Mouse (Mus musculus) small intestine, adult 2 months (tissue): ENCODE data around the gene Pla1a. TPM values are rescaled to one million over a fixed set of nuclear protein-coding genes. Genes with fewer than 3 reads are reported as not detected.

Source experiments
- H3K27ac ChIP-seq: fragments of 200-500 bp; 2 replicates; pipeline ENCODE4 v1.5.1; 2012; ENCODE audit warnings: low read depth, low read length, control low read depth, inconsistent platforms; ENCODE audit not compliant: insufficient read depth
- H3K27me3 ChIP-seq: fragments of 200-500 bp; 2 replicates; pipeline ENCODE4 v1.6.1; 2012; ENCODE audit warnings: mild to moderate bottlenecking, moderate library complexity, low read length, inconsistent platforms; ENCODE audit not compliant: control insufficient read depth, insufficient read depth
- H3K36me3 ChIP-seq: fragments of 200-500 bp; 2 replicates; pipeline ENCODE4 v1.6.1; 2012; ENCODE audit warnings: mild to moderate bottlenecking, low read length, control low read depth, inconsistent platforms; ENCODE audit not compliant: control insufficient read depth, insufficient read depth
- H3K4me1 ChIP-seq: fragments of 200-500 bp; 2 replicates; pipeline ENCODE4 v1.6.1; 2012; ENCODE audit warnings: low read length, inconsistent platforms, mixed read lengths; ENCODE audit not compliant: control insufficient read depth, insufficient read depth, insufficient read length
- H3K4me3 ChIP-seq: fragments of 200-500 bp; 2 replicates; pipeline ENCODE4 v1.5.1; 2012; ENCODE audit warnings: low read depth, mild to moderate bottlenecking, control low read depth, inconsistent platforms, low read length, moderate library complexity
- CTCF ChIP-seq: fragments of 200-500 bp; IDR thresholded peaks from 2 replicates; pipeline ENCODE4 v1.5.1; 2012; ENCODE audit warnings: low read depth, mild to moderate bottlenecking, control low read depth, inconsistent platforms, low read length, moderate library complexity, mixed read lengths; ENCODE audit not compliant: insufficient replicate concordance, insufficient read length; ENCODE audit errors: extremely low read depth
- POLR2A ChIP-seq: fragments of 200-500 bp; IDR thresholded peaks from 2 replicates; pipeline ENCODE4 v1.6.1; 2012; ENCODE audit warnings: low read depth, mild to moderate bottlenecking, control low read depth, inconsistent platforms, low read length, moderate library complexity
- WGBS: fragments of 180-500 bp; shearing (Covaris S2); methylation state at CpG from one replicate; pipeline ENCODE4 v1.1.7; 2018; 5-methylcytosine and 5-hydroxymethylcytosine counted together
- polyA plus RNA-seq: library from polyadenylated mRNA; depleted of rRNA; stranded (reverse); fragments of >200 nt; gene quantifications from 2 replicates; pipeline ENCODE4 v1.2.3, GENCODE M21; 2012

Gene Pla1a
- polyA plus RNA-seq, 1 experiment, result 0.86 TPM

- Histone ChIP-seq H3K36me3 (peaks cover 31% of the 10 kb centered on the region), H3K27me3 (no peaks in the 10 kb centered on the region), H3K27ac (no peak overlapping the region), H3K4me1 (peaks cover 2% of the 10 kb centered on the region; the same call in 1 of the 2 replicates), H3K4me3 (no peak overlapping the region)
- TF ChIP-seq POLR2A (no peak), CTCF (no peak)
Observed at GRCm38 (mm10) chr16:38352851-38353250, 80.1 kb downstream of the Pla1a start.

- no peak for TF ChIP-seq POLR2A
- no peak for TF ChIP-seq CTCF
- 76% methylated on average over 7 of the region's 7 CpGs for WGBS
- peaks cover 2% of the 10 kb centered on the region; the same call in 1 of the 2 replicates for H3K4me1 ChIP-seq
- no peaks in the 10 kb centered on the region for H3K27me3 ChIP-seq
- H3K27ac ChIP-seq, result no peak overlapping the region
- H3K36me3 ChIP-seq, result peaks cover 31% of the 10 kb centered on the region
- no peak overlapping the region for H3K4me3 ChIP-seq
Observed at GRCm38 (mm10) chr16:38352031-38352430, 80.9 kb downstream of the Pla1a start.

GRCm38 (mm10) chr16:38350939-38351338, 82.0 kb downstream of the Pla1a start:
- TF ChIP-seq POLR2A (no peak), CTCF (no peak)
- 51% methylated on average over 6 of the region's 6 CpGs for WGBS
- Histone ChIP-seq H3K4me3 (no peak overlapping the region), H3K4me1 (peaks cover 4% of the 10 kb centered on the region; the same call in 1 of the 2 replicates), H3K27ac (no peak overlapping the region), H3K36me3 (peaks cover 30% of the 10 kb centered on the region), H3K27me3 (no peaks in the 10 kb centered on the region)

GRCm38 (mm10) chr16:38350361-38350855, 82.5 kb downstream of the Pla1a start:
- Histone ChIP-seq H3K4me3 (no peak overlapping the region), H3K36me3 (peaks cover 29% of the 10 kb centered on the region), H3K27me3 (no peaks in the 10 kb centered on the region), H3K4me1 (peaks cover 4% of the 10 kb centered on the region; the same call in 1 of the 2 replicates), H3K27ac (0 out of 2 replicates have a peak overlapping the region, but pooled peaks have one; percentile 20)
- no peak for TF ChIP-seq POLR2A
- no peak for TF ChIP-seq CTCF
- WGBS, result 37% methylated on average over 7 of the region's 7 CpGs

- 0 out of 2 replicates have a peak overlapping the region, but pooled peaks have one; percentile 20 for H3K27ac ChIP-seq
- H3K36me3 ChIP-seq, result peaks cover 29% of the 10 kb centered on the region
- peaks cover 4% of the 10 kb centered on the region; the same call in 1 of the 2 replicates for H3K4me1 ChIP-seq
- H3K27me3 ChIP-seq, result no peaks in the 10 kb centered on the region
- TF ChIP-seq POLR2A, result no peak
- no peak for TF ChIP-seq CTCF
- 76% methylated on average over 2 of the region's 2 CpGs for WGBS
- H3K4me3 ChIP-seq, result no peak overlapping the region
Observed at GRCm38 (mm10) chr16:38349881-38350280, 83.1 kb downstream of the Pla1a start.

- peaks cover 28% of the 10 kb centered on the region for H3K36me3 ChIP-seq
- H3K4me3 ChIP-seq, result no peak overlapping the region
- no peak for TF ChIP-seq POLR2A
- 55% methylated on average over 9 of the region's 9 CpGs for WGBS
- peaks cover 4% of the 10 kb centered on the region; the same call in 1 of the 2 replicates for H3K4me1 ChIP-seq
- no peaks in the 10 kb centered on the region for H3K27me3 ChIP-seq
- H3K27ac ChIP-seq, result no peak overlapping the region
Observed at GRCm38 (mm10) chr16:38348217-38348761, 84.7 kb downstream of the Pla1a start.

GRCm38 (mm10) chr16:38347588-38347987, 85.4 kb downstream of the Pla1a start:
- 42% methylated on average over 6 of the region's 6 CpGs for WGBS
- Histone ChIP-seq H3K4me1 (peaks cover 4% of the 10 kb centered on the region; the same call in 1 of the 2 replicates), H3K27me3 (no peaks in the 10 kb centered on the region), H3K36me3 (peaks cover 26% of the 10 kb centered on the region), H3K27ac (no peak overlapping the region), H3K4me3 (no peak overlapping the region; the same call in 1 of the 2 replicates)
- TF ChIP-seq CTCF (no peak), POLR2A (no peak)
